Mouse (Mus musculus) ovary, adult 2 months (tissue): Measurements from ENCODE around the gene Crygn. TPM values are rescaled to one million over a fixed set of nuclear protein-coding genes. Genes with fewer than 3 reads are reported as not detected.

Source experiments
- polyA plus RNA-seq: library from polyadenylated mRNA; depleted of rRNA; stranded (reverse); fragments of >200 nt; gene quantifications from 2 replicates; pipeline ENCODE4 v1.2.3, GENCODE M21; 2012; rRNA removed

The Crygn gene
- not detected in 2 replicates for polyA plus RNA-seq

DNA sequence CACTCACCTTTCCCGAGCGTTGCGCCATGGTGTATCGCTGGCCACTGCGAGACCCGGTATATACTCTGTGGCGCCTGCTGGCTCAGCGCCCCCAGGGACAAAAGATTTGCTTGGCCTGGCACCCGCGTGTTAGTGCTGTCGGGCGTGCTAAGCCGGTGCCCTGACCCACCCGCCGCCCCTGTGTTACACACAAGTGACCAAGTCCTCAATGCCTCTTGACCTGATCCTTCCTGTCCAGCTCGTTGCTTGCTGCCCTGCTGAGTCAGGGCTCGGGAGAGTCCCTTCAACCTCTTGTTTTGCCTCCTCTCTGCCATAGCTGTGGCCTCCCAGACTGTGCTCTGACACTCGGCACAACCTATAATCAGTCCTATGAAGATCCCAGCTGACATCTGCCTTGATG lies at the start of gene Crygn:
Gene Crygn, minus strand, starts transcription at position 193 of the 400 bp plus-strand sequence.

GRCm38 (mm10) chr5:24730488-24730871 lies 27.3 kb downstream of the Crygn start, which contains the start of gene Wdr86:
Wdr86 (minus strand) TSS chr5:24730727.

Other genes starting within 250 kb of the Crygn start
- gene Gbx1, start 230.8 kb downstream of the Crygn start, polyA plus RNA-seq = 0.03 and 0.07 TPM in 2 replicates
- 2.6 and 5.2 TPM in 2 replicates for gene Asb10, start 217.0 kb downstream of the Crygn start, polyA plus RNA-seq
- not detected in 2 replicates for gene 4931409K22Rik, start 201.2 kb downstream of the Crygn start, polyA plus RNA-seq
- 77.2 and 82.0 TPM in 2 replicates for gene Abcf2, start 180.5 kb downstream of the Crygn start, polyA plus RNA-seq
- gene Chpf2, start 171.3 kb downstream of the Crygn start, polyA plus RNA-seq = 52.7 and 74.0 TPM in 2 replicates
- gene Smarcd3, start 133.6 kb downstream of the Crygn start, polyA plus RNA-seq = 74.2 and 103 TPM in 2 replicates
- gene Nub1, start 72.5 kb downstream of the Crygn start, polyA plus RNA-seq = 54.0 and 57.7 TPM in 2 replicates
- 16.6 and 22.1 TPM in 2 replicates for gene Wdr86, start 27.3 kb downstream of the Crygn start, polyA plus RNA-seq
- gene Rheb, start 84.6 kb upstream of the Crygn start, polyA plus RNA-seq = 35.3 and 43.9 TPM in 2 replicates